Mouse (Mus musculus): ENCODE results near the gene Proser1. TPM values are rescaled to one million over a fixed set of nuclear protein-coding genes. Genes with fewer than 3 reads are reported as not detected.
A peak's percentile ranks its signal among the peaks of the same experiment; 100 is the strongest.

Gene Proser1
- polyA plus RNA-seq, 1 experiment from 2014 or later = 26.3 TPM

- H3K4me1 ChIP-seq (replicated peaks) = peaks cover 24% of the 10 kb centered on the region
- peak overlapping the region; percentile 89 for H3K4me3 ChIP-seq (replicated peaks)
- no peaks in the 10 kb centered on the region for H3K9me3 ChIP-seq
- no peaks in the 10 kb centered on the region for H3K27me3 ChIP-seq
- H3K4me2 ChIP-seq = peak overlapping the region; percentile 78
- WGBS = 42% methylated on average over 6 of the region's 6 CpGs
- no peak for ATAC-seq (ENCODE audit: insufficient number of reproducible peaks, insufficient read depth, low FRiP score, low TSS enrichment, low read depth)
- H3K27ac ChIP-seq = no peak overlapping the region
- H3K36me3 ChIP-seq = peaks cover 29% of the 10 kb centered on the region
- H3K9ac ChIP-seq (replicated peaks) = no peak overlapping the region
Measured at GRCm38 (mm10) chr3:53465330-53465729, 1.9 kb downstream of the Proser1 start.

GRCm38 (mm10) chr3:53466481-53466880, 3.0 kb downstream of the Proser1 start:
- no peak for ATAC-seq (ENCODE audit: insufficient number of reproducible peaks, insufficient read depth, low FRiP score, low TSS enrichment, low read depth)
- Histone ChIP-seq H3K27ac (no peak overlapping the region), H3K27me3 (no peaks in the 10 kb centered on the region), H3K4me2 (peak overlapping the region; percentile 78), H3K4me3 (replicated peaks) (peak overlapping the region; percentile 12; the same call in 1 of the 2 replicates), H3K9me3 (no peaks in the 10 kb centered on the region), H3K4me1 (replicated peaks) (peaks cover 24% of the 10 kb centered on the region), H3K9ac (replicated peaks) (no peak overlapping the region), H3K36me3 (peaks cover 32% of the 10 kb centered on the region)
- WGBS = 86% methylated on average over 9 of the region's 9 CpGs

- ATAC-seq (ENCODE audit: insufficient number of reproducible peaks, insufficient read depth, low FRiP score, low TSS enrichment, low read depth) = no peak
- 75% methylated on average over 5 of the region's 5 CpGs for WGBS
- H3K9me3 ChIP-seq = no peaks in the 10 kb centered on the region
- H3K27me3 ChIP-seq = no peaks in the 10 kb centered on the region
- no peak overlapping the region for H3K9ac ChIP-seq (replicated peaks)
- H3K36me3 ChIP-seq = peaks cover 41% of the 10 kb centered on the region
- no peak overlapping the region for H3K27ac ChIP-seq
- H3K4me3 ChIP-seq (replicated peaks) = no peak overlapping the region
- peaks cover 24% of the 10 kb centered on the region for H3K4me1 ChIP-seq (replicated peaks)
- no peak overlapping the region for H3K4me2 ChIP-seq
Measured at GRCm38 (mm10) chr3:53467356-53467755, 3.9 kb downstream of the Proser1 start.

GRCm38 (mm10) chr3:53469650-53470049, 6.2 kb downstream of the Proser1 start:
- Histone ChIP-seq H3K9me3 (no peaks in the 10 kb centered on the region), H3K27me3 (no peaks in the 10 kb centered on the region), H3K4me3 (replicated peaks) (no peak overlapping the region), H3K4me2 (no peak overlapping the region), H3K27ac (no peak overlapping the region), H3K9ac (replicated peaks) (no peak overlapping the region), H3K36me3 (peaks cover 64% of the 10 kb centered on the region), H3K4me1 (replicated peaks) (peaks cover 23% of the 10 kb centered on the region)
- no peak for ATAC-seq (ENCODE audit: insufficient number of reproducible peaks, insufficient read depth, low FRiP score, low TSS enrichment, low read depth)
- 93% methylated on average over 5 of the region's 5 CpGs for WGBS

GRCm38 (mm10) chr3:53472061-53472460, 8.6 kb downstream of the Proser1 start:
- Histone ChIP-seq H3K27me3 (no peaks in the 10 kb centered on the region), H3K9ac (replicated peaks) (no peak overlapping the region), H3K27ac (no peak overlapping the region), H3K4me1 (replicated peaks) (0 out of 2 replicates have a peak, but pooled peaks cover 2% of the 10 kb centered on the region), H3K4me3 (replicated peaks) (no peak overlapping the region), H3K4me2 (no peak overlapping the region), H3K36me3 (peaks cover 86% of the 10 kb centered on the region), H3K9me3 (no peaks in the 10 kb centered on the region)
- ATAC-seq (ENCODE audit: insufficient number of reproducible peaks, insufficient read depth, low FRiP score, low TSS enrichment, low read depth) = no peak
- WGBS = 95% methylated on average over 5 of the region's 5 CpGs

GRCm38 (mm10) chr3:53474179-53474578, 10.7 kb downstream of the Proser1 start:
- Histone ChIP-seq H3K36me3 (peaks cover 97% of the 10 kb centered on the region), H3K4me3 (replicated peaks) (no peak overlapping the region), H3K9me3 (no peaks in the 10 kb centered on the region), H3K27ac (no peak overlapping the region), H3K27me3 (no peaks in the 10 kb centered on the region), H3K4me1 (replicated peaks) (no peaks in the 10 kb centered on the region), H3K4me2 (no peak overlapping the region), H3K9ac (replicated peaks) (no peak overlapping the region)
- 74% methylated on average over 4 of the region's 4 CpGs for WGBS
- ATAC-seq (ENCODE audit: insufficient number of reproducible peaks, insufficient read depth, low FRiP score, low TSS enrichment, low read depth) = no peak

- ATAC-seq (ENCODE audit: insufficient number of reproducible peaks, insufficient read depth, low FRiP score, low TSS enrichment, low read depth) = no peak
- H3K4me1 ChIP-seq (replicated peaks) = no peaks in the 10 kb centered on the region
- no peak overlapping the region for H3K27ac ChIP-seq
- H3K9me3 ChIP-seq = no peaks in the 10 kb centered on the region
- peaks cover 95% of the 10 kb centered on the region for H3K36me3 ChIP-seq
- H3K4me3 ChIP-seq (replicated peaks) = no peak overlapping the region
- H3K9ac ChIP-seq (replicated peaks) = no peak overlapping the region
- H3K4me2 ChIP-seq = no peak overlapping the region
- H3K27me3 ChIP-seq = no peaks in the 10 kb centered on the region
- 72% methylated on average over 6 of the region's 6 CpGs for WGBS
Measured at GRCm38 (mm10) chr3:53475889-53476288, 12.4 kb downstream of the Proser1 start.

- no peaks in the 10 kb centered on the region for H3K9me3 ChIP-seq
- no peak overlapping the region for H3K27ac ChIP-seq
- H3K9ac ChIP-seq (replicated peaks) = no peak overlapping the region
- H3K4me1 ChIP-seq (replicated peaks) = no peaks in the 10 kb centered on the region
- no peak overlapping the region for H3K4me2 ChIP-seq
- H3K27me3 ChIP-seq = no peaks in the 10 kb centered on the region
- no peak overlapping the region for H3K4me3 ChIP-seq (replicated peaks)
- H3K36me3 ChIP-seq = peaks cover 93% of the 10 kb centered on the region
- no peak for ATAC-seq (ENCODE audit: insufficient number of reproducible peaks, insufficient read depth, low FRiP score, low TSS enrichment, low read depth)
- WGBS = 87% methylated on average over 17 of the region's 17 CpGs
Measured at GRCm38 (mm10) chr3:53477468-53477867, 14.0 kb downstream of the Proser1 start.

- ATAC-seq (ENCODE audit: insufficient number of reproducible peaks, insufficient read depth, low FRiP score, low TSS enrichment, low read depth) = no peak
Measured at GRCm38 (mm10) chr3:53478419-53479046, 15.1 kb downstream of the Proser1 start.

GRCm38 (mm10) chr3:53483414-53484059, 20.1 kb downstream of the Proser1 start:
- no peak overlapping the region for H3K4me2 ChIP-seq
- no peak overlapping the region for H3K4me3 ChIP-seq (replicated peaks)
- H3K27ac ChIP-seq = no peak overlapping the region
- 86% methylated on average over 8 of the region's 8 CpGs for WGBS
- H3K4me1 ChIP-seq (replicated peaks) = peaks cover 9% of the 10 kb centered on the region; the same call in 1 of the 2 replicates
- H3K27me3 ChIP-seq = no peaks in the 10 kb centered on the region
- no peak for ATAC-seq (ENCODE audit: insufficient number of reproducible peaks, insufficient read depth, low FRiP score, low TSS enrichment, low read depth)
- no peaks in the 10 kb centered on the region for H3K9me3 ChIP-seq
- H3K36me3 ChIP-seq = peaks cover 43% of the 10 kb centered on the region
- H3K9ac ChIP-seq (replicated peaks) = no peak overlapping the region

More at GRCm38 (mm10) chr3:53478419-53479046, 15.1 kb downstream of the Proser1 start:
- Histone ChIP-seq H3K4me2 (no peak overlapping the region), H3K27me3 (no peaks in the 10 kb centered on the region), H3K4me3 (replicated peaks) (no peak overlapping the region), H3K9me3 (no peaks in the 10 kb centered on the region), H3K9ac (replicated peaks) (no peak overlapping the region), H3K27ac (no peak overlapping the region), H3K36me3 (peaks cover 88% of the 10 kb centered on the region), H3K4me1 (replicated peaks) (no peaks in the 10 kb centered on the region)
- WGBS = 96% methylated on average over 30 of the region's 30 CpGs

GRCm38 (mm10) chr3:53486561-53486960, 23.1 kb downstream of the Proser1 start:
- H3K36me3 ChIP-seq = peaks cover 17% of the 10 kb centered on the region
- H3K27me3 ChIP-seq = no peaks in the 10 kb centered on the region
- H3K9ac ChIP-seq (replicated peaks) = no peak overlapping the region
- no peak overlapping the region for H3K4me2 ChIP-seq
- no peak overlapping the region for H3K4me3 ChIP-seq (replicated peaks)
- 83% methylated on average over 10 of the region's 10 CpGs for WGBS
- no peak overlapping the region for H3K27ac ChIP-seq
- ATAC-seq (ENCODE audit: insufficient number of reproducible peaks, insufficient read depth, low FRiP score, low TSS enrichment, low read depth) = no peak
- H3K9me3 ChIP-seq = no peaks in the 10 kb centered on the region
- H3K4me1 ChIP-seq (replicated peaks) = peaks cover 9% of the 10 kb centered on the region; the same call in 1 of the 2 replicates

All from limb, embryonic 12.5 days (tissue).